8 mouse cellular contexts compared by ENCODE assay signal in genomic region chr13:80883649-80884376, GRCm38 (mm10). TPM values are rescaled to one million over a fixed set of nuclear protein-coding genes. Genes with fewer than 3 reads are reported as not detected.
DNase-seq lines count a peak whose midpoint lies in the region; ATAC-seq and TF ChIP-seq lines count a peak whose summit lies in the region.

No protein-coding gene starts in this region.

- peak overlapping the region; percentile 60 for H3K4me2 ChIP-seq in heart, embryonic 15.5 days
- peak overlapping the region; percentile 52 for H3K4me2 ChIP-seq in limb, embryonic 15.5 days

- no peak for TF ChIP-seq CTCF in olfactory bulb, adult 2 months (IDR thresholded peaks at IDR 0.05; ENCODE audit: insufficient read depth, low read depth, low read length)

- peaks cover 9% of the 10 kb centered on the region for H3K36me3 ChIP-seq in heart, embryonic 15.5 days
- H3K36me3 ChIP-seq in limb, embryonic 15.5 days = peaks cover 6% of the 10 kb centered on the region

- H3K9me3 ChIP-seq in heart, embryonic 15.5 days (replicated peaks) = no peaks in the 10 kb centered on the region
- H3K9me3 ChIP-seq in limb, embryonic 15.5 days = no peaks in the 10 kb centered on the region

- WGBS in heart, embryonic 15.5 days = under 1% methylated on average over 23 of the region's 23 CpGs
- under 1% methylated on average over 23 of the region's 23 CpGs for WGBS in limb, embryonic 15.5 days
- under 1% methylated on average over 23 of the region's 23 CpGs for WGBS in olfactory bulb, adult 2 months

- no peak for TF ChIP-seq POLR2A in olfactory bulb, adult 2 months (IDR thresholded peaks at IDR 0.05; ENCODE audit: insufficient read depth, low read depth, low read length)

- peak overlapping the region; percentile 100 for H3K27ac ChIP-seq in heart, embryonic 15.5 days
- H3K27ac ChIP-seq in limb, embryonic 15.5 days = peak overlapping the region; percentile 100
- H3K27ac ChIP-seq in olfactory bulb, adult 2 months (ENCODE audit: insufficient read depth, low read depth, low read length) = peak overlapping the region; percentile 89

- peaks cover 11% of the 10 kb centered on the region for H3K4me1 ChIP-seq in heart, embryonic 15.5 days (replicated peaks)
- H3K4me1 ChIP-seq in limb, embryonic 15.5 days = 0 out of 2 replicates have a peak, but pooled peaks cover 6% of the 10 kb centered on the region
- no peaks in the 10 kb centered on the region for H3K4me1 ChIP-seq in olfactory bulb, adult 2 months (ENCODE audit: control insufficient read depth, insufficient read depth, low read length)

- no peaks in the 10 kb centered on the region for H3K27me3 ChIP-seq in heart, embryonic 15.5 days
- no peaks in the 10 kb centered on the region for H3K27me3 ChIP-seq in limb, embryonic 15.5 days

- peak overlapping the region; percentile 97 for H3K9ac ChIP-seq in heart, embryonic 15.5 days
- peak overlapping the region; percentile 100 for H3K9ac ChIP-seq in limb, embryonic 15.5 days

- ATAC-seq in heart, embryonic 15.5 days (replicated peaks; ENCODE audit: insufficient number of reproducible peaks, insufficient read depth, low FRiP score, low read depth) = no peak
- ATAC-seq in limb, embryonic 15.5 days (ENCODE audit: insufficient number of reproducible peaks, low FRiP score, low TSS enrichment, low read depth) = no peak
- ATAC-seq in megakaryocyte-erythroid progenitor cell, adult 5-6 weeks (replicated peaks; ENCODE audit: low FRiP score, low TSS enrichment, poor library complexity, severe bottlenecking) = no peak

- DNase-seq in adrenal gland, postnatal 14 days = peak; percentile 16
- no peak for DNase-seq in adrenal gland, postnatal 10 days
- peak; percentile 6 for DNase-seq in urinary bladder, postnatal 14 days (ENCODE audit: low spot score)
- DNase-seq in urinary bladder, adult 2 months (ENCODE audit: low spot score) = no peak

- peak overlapping the region; percentile 89 for H3K4me3 ChIP-seq in heart, embryonic 15.5 days
- peak overlapping the region; percentile 88 for H3K4me3 ChIP-seq in limb, embryonic 15.5 days
- peak overlapping the region; percentile 10; the same call in 1 of the 2 replicates for H3K4me3 ChIP-seq in olfactory bulb, adult 2 months (ENCODE audit: insufficient read depth, low read depth, low read length)

RNA-seq across cellular contexts. Expression of gene Arrdc3, which starts 0.6 kb away (rescaled TPM):
- total RNA-seq in adrenal gland, postnatal 14 days (2021) = 107 and 117 TPM in 2 replicates
- total RNA-seq in adrenal gland, postnatal 10 days (2021) = 100 to 1,000 TPM in 1 of 2 experiments, 10 to 100 TPM in 1; 96.7 to 109 TPM
- polyA plus RNA-seq in urinary bladder, adult 2 months (2012; rRNA removed) = 24.6 and 25.6 TPM in 2 replicates
- polyA plus RNA-seq in heart, embryonic 15.5 days (2015; fragmentation: Nextera tagmentation; extraction: Ambion mirVana) = 42.3 and 50.4 TPM in 2 replicates
- 51.1 and 52.7 TPM in 2 replicates for polyA plus RNA-seq in limb, embryonic 15.5 days (2015; fragmentation: Nextera tagmentation; extraction: Ambion mirVana)
- not detected in 2 replicates for polyA plus RNA-seq in olfactory bulb, adult 2 months (2012; ENCODE audit: insufficient read depth, insufficient read length, low replicate concordance, missing spikeins)
- 17.6 and 32.8 TPM in 2 replicates for total RNA-seq in megakaryocyte-erythroid progenitor cell, adult 5-6 weeks (2014; fragmentation: Nextera tagmentation)
- 18.9 and 31.6 TPM in 2 replicates for total RNA-seq in megakaryocyte-erythroid progenitor cell, adult 5-6 weeks (2017)

Comparison
In these comparisons a context has a peak if more than half of its experiments do, and no peak if none do; other contexts are left out.
1. DNase-seq: peak in adrenal gland, postnatal 14 days (single experiment) and urinary bladder, postnatal 14 days (single experiment); none in adrenal gland, postnatal 10 days (single experiment) and urinary bladder, adult 2 months (single experiment).
2. H3K4me3 ChIP-seq: peak in every context shown above with its lines; median percentile 89 in heart, embryonic 15.5 days; 88 in limb, embryonic 15.5 days; 10 in olfactory bulb, adult 2 months.
3. Peak in every context shown above with its lines, with median percentiles within 50 percentile points of each other: H3K27ac ChIP-seq.